In the genomic region with DNA sequence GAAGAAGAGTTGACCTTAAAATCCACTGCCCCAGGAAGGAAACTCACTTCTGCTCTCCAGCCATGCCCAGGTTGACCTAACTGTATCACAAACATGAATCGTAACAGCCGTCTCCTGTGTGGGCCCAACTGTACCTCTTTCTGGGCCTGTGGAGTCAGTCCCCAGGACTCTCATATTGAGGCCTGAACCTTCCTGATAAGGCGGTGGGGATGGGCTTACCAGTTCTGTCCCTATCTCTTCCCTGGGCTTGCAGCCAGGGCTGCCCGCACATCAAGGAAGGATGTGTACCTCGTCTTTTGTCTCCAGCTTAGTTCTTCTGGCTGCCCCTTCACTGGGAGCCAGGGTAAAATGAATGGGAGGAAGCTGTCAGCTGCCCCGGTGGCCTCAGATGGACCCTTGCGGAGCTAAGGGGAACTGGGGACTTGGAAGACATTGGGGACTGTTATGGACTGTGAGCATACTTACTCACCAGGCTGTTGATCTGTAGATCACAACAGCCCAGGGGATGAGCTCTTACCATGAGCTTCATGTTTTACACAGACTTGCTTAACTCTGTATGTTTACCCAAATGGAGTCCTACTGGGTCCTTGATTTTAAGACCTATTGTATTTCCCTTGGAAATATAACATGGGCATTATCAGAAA, we compare ENCODE assay signal across 7 mouse cellular contexts. TPM values are rescaled to one million over a fixed set of nuclear protein-coding genes. Genes with fewer than 3 reads are reported as not detected.
DNase-seq lines count a peak whose midpoint lies in the region; ATAC-seq lines count a peak whose summit lies in the region.

No protein-coding gene starts in this region.

- H3K4me3 ChIP-seq in heart, embryonic 13.5 days: no peak overlapping the region
- no peak overlapping the region for H3K4me3 ChIP-seq in kidney, embryonic 15.5 days (replicated peaks)

- 39% methylated on average over 7 of the region's 7 CpGs for WGBS in heart, embryonic 13.5 days
- 87% methylated on average over 7 of the region's 7 CpGs for whole genome bisulfite sequencing in kidney, embryonic 15.5 days

- peaks cover 89% of the 10 kb centered on the region for H3K36me3 ChIP-seq in heart, embryonic 13.5 days
- H3K36me3 ChIP-seq in kidney, embryonic 15.5 days: peaks cover 26% of the 10 kb centered on the region

- no peaks in the 10 kb centered on the region for H3K27me3 ChIP-seq in heart, embryonic 13.5 days (replicated peaks)
- no peaks in the 10 kb centered on the region for H3K27me3 ChIP-seq in kidney, embryonic 15.5 days

- DNase-seq in heart, adult 8-10 months (ENCODE audit: low spot score): no peak
- peak; percentile 74 for DNase-seq in c-Kit-negative CD71-positive TER-119-positive erythroid progenitor cells, embryonic 14.5 days (ENCODE audit: low read depth, low spot score)
- no peak for DNase-seq in urinary bladder, postnatal 25 days (ENCODE audit: low spot score)
- no peak for DNase-seq in cerebellum, adult 9-10 months

- no peak overlapping the region for H3K4me2 ChIP-seq in heart, embryonic 13.5 days
- no peak overlapping the region for H3K4me2 ChIP-seq in kidney, embryonic 15.5 days

- H3K27ac ChIP-seq in heart, embryonic 13.5 days (replicated peaks): peak overlapping the region; percentile 46
- H3K27ac ChIP-seq in kidney, embryonic 15.5 days: no peak overlapping the region

- H3K4me1 ChIP-seq in heart, embryonic 13.5 days: peaks cover 74% of the 10 kb centered on the region
- peaks cover 19% of the 10 kb centered on the region for H3K4me1 ChIP-seq in kidney, embryonic 15.5 days

- H3K9ac ChIP-seq in heart, embryonic 13.5 days: no peak overlapping the region
- H3K9ac ChIP-seq in kidney, embryonic 15.5 days: no peak overlapping the region

- no peaks in the 10 kb centered on the region for H3K9me3 ChIP-seq in heart, embryonic 13.5 days
- no peaks in the 10 kb centered on the region for H3K9me3 ChIP-seq in kidney, embryonic 15.5 days (replicated peaks)

- ATAC-seq in heart, embryonic 13.5 days (ENCODE audit: extremely low read depth, insufficient number of reproducible peaks, low FRiP score, low TSS enrichment): no peak
- peak; percentile 88 for ATAC-seq in kidney, embryonic 15.5 days (replicated peaks; ENCODE audit: low FRiP score)
- peak; percentile 87 for ATAC-seq in megakaryocyte progenitor cell, adult 5-6 weeks (replicated peaks; ENCODE audit: poor library complexity)

RNA-seq across cellular contexts. Expression of gene Adam19, which starts 22.1 kb away (rescaled TPM):
- polyA plus RNA-seq in heart, embryonic 13.5 days (2015; fragmentation: Nextera tagmentation; extraction: Ambion mirVana): 24.2 and 24.7 TPM in 2 replicates
- 10 to 100 TPM; 17.7 to 42.4 (median 24.0) TPM for total RNA-seq in heart, adult 8-10 months (2022)
- polyA plus RNA-seq in kidney, embryonic 15.5 days (2015; fragmentation: Nextera tagmentation; extraction: Ambion mirVana): 14.4 and 17.9 TPM in 2 replicates
- 0.49 and 0.76 TPM in 2 replicates for total RNA-seq in megakaryocyte progenitor cell, adult 5-6 weeks (2015)
- 0.46 and 0.64 TPM in 2 replicates for total RNA-seq in megakaryocyte progenitor cell, adult 5-6 weeks (2017)

RNA-seq across cellular contexts. Expression of gene Gm12166, which starts 25.7 kb away (rescaled TPM):
- polyA plus RNA-seq in heart, embryonic 13.5 days (2015; fragmentation: Nextera tagmentation; extraction: Ambion mirVana): 4.8 and 5.3 TPM in 2 replicates
- total RNA-seq in heart, adult 8-10 months (2022): 1 to 10 TPM in 2 of 4 experiments, under 1 TPM in 2; 0.43 to 1.3 (median 0.96) TPM
- 2.8 and 6.7 TPM in 2 replicates for polyA plus RNA-seq in kidney, embryonic 15.5 days (2015; fragmentation: Nextera tagmentation; extraction: Ambion mirVana)
- total RNA-seq in megakaryocyte progenitor cell, adult 5-6 weeks (2015): 18.5 and 19.4 TPM in 2 replicates
- 13.0 and 26.7 TPM in 2 replicates for total RNA-seq in megakaryocyte progenitor cell, adult 5-6 weeks (2017)

Comparison
In these comparisons a context has a peak if more than half of its experiments do, and no peak if none do; other contexts are left out.
1. RNA of gene Adam19, which starts 22.1 kb away (total RNA-seq): 17.7 to 42.4 TPM in heart, adult 8-10 months; 0.46 to 0.76 TPM in megakaryocyte progenitor cell, adult 5-6 weeks; every median in the first group is over 10 times any median in the second.
2. RNA of gene Gm12166, which starts 25.7 kb away (total RNA-seq): 13.0 to 26.7 TPM in megakaryocyte progenitor cell, adult 5-6 weeks; 0.43 to 1.3 TPM in heart, adult 8-10 months; every median in the first group is over 4 times any median in the second.